Mouse (Mus musculus): Measurements from ENCODE around the gene Sprr2j-ps. TPM values are rescaled to one million over a fixed set of nuclear protein-coding genes. Genes with fewer than 3 reads are reported as not detected.

Gene Sprr2j-ps
- not detected in 4 replicates for total RNA-seq (2023)

GRCm38 (mm10) chr3:92417782-92418181 is at the start of gene Sprr2j-ps:
TSS of gene Sprr2j-ps (plus strand) at chr3:92418082.

GRCm38 (mm10) chr3:92385385-92385784 is 32.5 kb upstream of the Sprr2j-ps start, which contains the start of gene Sprr2h:
TSS of gene Sprr2h (plus strand) at chr3:92385685.

GRCm38 (mm10) chr3:92407691-92408090 is 10.2 kb upstream of the Sprr2j-ps start, which contains the start of gene Sprr2i:
TSS of gene Sprr2i (plus strand) at chr3:92407991.

GRCm38 (mm10) chr3:92429323-92429722 is 11.4 kb downstream of the Sprr2j-ps start, which contains the start of gene Gm9774:
TSS of gene Gm9774 (minus strand) at chr3:92429423.

GRCm38 (mm10) chr3:92432282-92432681 is 14.4 kb downstream of the Sprr2j-ps start, which contains the start of gene Sprr2k:
TSS of gene Sprr2k (plus strand) at chr3:92432582.

GRCm38 (mm10) chr3:92438689-92439088 is 20.8 kb downstream of the Sprr2j-ps start, which contains the start of gene Sprr1b:
TSS of gene Sprr1b (minus strand) at chr3:92438789.

GRCm38 (mm10) chr3:92458620-92459019 is 40.7 kb downstream of the Sprr2j-ps start, which contains the start of gene Sprr3:
TSS of gene Sprr3 (minus strand) at chr3:92458720.

Other genes starting within 250 kb of the Sprr2j-ps start
- gene Sprr2a1, start 202.3 kb upstream of the Sprr2j-ps start, total RNA-seq (2023), result not detected in 4 replicates
- not detected in 4 replicates for gene Sprr2a2, start 202.2 kb upstream of the Sprr2j-ps start, total RNA-seq (2023)
- gene Sprr2a3, start 132.7 kb upstream of the Sprr2j-ps start, total RNA-seq (2023), result not detected in 4 replicates
- not detected in 4 replicates for gene Sprr2b, start 101.5 kb upstream of the Sprr2j-ps start, total RNA-seq (2023)
- gene Sprr2d, start 78.9 kb upstream of the Sprr2j-ps start, total RNA-seq (2023), result not detected in 4 replicates
- not detected in 4 replicates for gene Sprr2e, start 65.9 kb upstream of the Sprr2j-ps start, total RNA-seq (2023)
- not detected in 4 replicates for gene Sprr2f, start 52.9 kb upstream of the Sprr2j-ps start, total RNA-seq (2023)
- gene Sprr2h, start 32.4 kb upstream of the Sprr2j-ps start, total RNA-seq (2023), result not detected in 4 replicates
- not detected in 4 replicates for gene Sprr2i, start 10.1 kb upstream of the Sprr2j-ps start, total RNA-seq (2023)
- 1.0 to 3.2 TPM in 2 of 4 replicates, not detected in the others for gene Gm9774, start 11.3 kb downstream of the Sprr2j-ps start, total RNA-seq (2023)
- gene Sprr2k, start 14.5 kb downstream of the Sprr2j-ps start, total RNA-seq (2023), result not detected in 4 replicates
- gene Sprr1b, start 20.7 kb downstream of the Sprr2j-ps start, total RNA-seq (2023), result not detected in 4 replicates
- gene Sprr3, start 40.6 kb downstream of the Sprr2j-ps start, total RNA-seq (2023), result not detected in 4 replicates
- gene Sprr1a, start 67.8 kb downstream of the Sprr2j-ps start, total RNA-seq (2023), result not detected in 4 replicates
- gene Sprr4, start 82.4 kb downstream of the Sprr2j-ps start, total RNA-seq (2023), result not detected in 4 replicates
- not detected in 4 replicates for gene 2310046K23Rik, start 116.4 kb downstream of the Sprr2j-ps start, total RNA-seq (2023)
- gene Ivl, start 155.7 kb downstream of the Sprr2j-ps start, total RNA-seq (2023), result not detected in 4 replicates
- gene Smcp, start 170.9 kb downstream of the Sprr2j-ps start, total RNA-seq (2023), result not detected in 4 replicates
- gene 2210017I01Rik, start 189.4 kb downstream of the Sprr2j-ps start, total RNA-seq (2023), result not detected in 4 replicates
- gene Lce6a, start 203.6 kb downstream of the Sprr2j-ps start, total RNA-seq (2023), result not detected in 4 replicates
- gene Lce1a1, start 230.2 kb downstream of the Sprr2j-ps start, total RNA-seq (2023), result not detected in 4 replicates
- gene Lce1b, start 238.8 kb downstream of the Sprr2j-ps start, total RNA-seq (2023), result not detected in 4 replicates